Mouse (Mus musculus): ENCODE results near the gene Twf2. TPM values are rescaled to one million over a fixed set of nuclear protein-coding genes. Genes with fewer than 3 reads are reported as not detected.
A peak's percentile ranks its signal among the peaks of the same experiment; 100 is the strongest.

The Twf2 gene
- polyA plus RNA-seq (2012; rRNA removed) = 14.3 and 14.9 TPM in 2 replicates
- polyA plus RNA-seq (2014; fragmentation: Nextera tagmentation; extraction: Ambion mirVana) = 18.7 and 19.7 TPM in 2 replicates

- Histone ChIP-seq H3K9me3 (ENCODE audit: control insufficient read depth, low read length) (no peaks in the 10 kb centered on the region), H3K27ac (no peak within 1 kb of the TSS), H3K9ac (replicated peaks) (peak within 1 kb of the TSS; percentile 69), H3K4me2 (ENCODE audit: low read depth) (peak within 1 kb of the TSS; percentile 81), H3K4me1 (replicated peaks; ENCODE audit: control insufficient read depth in 2 of 2, insufficient read depth in 2 of 2, low read length in 1 of 2) (peaks cover 0 to 22% of the 10 kb centered on the region in 2 experiments; a peak in 3 of 4 replicates), H3K27me3 (ENCODE audit: control insufficient read depth, insufficient read depth, low read length) (no peaks in the 10 kb centered on the region), H3K4me3 (ENCODE audit: insufficient read depth in 1 of 2, low read depth in 2 of 2, low read length in 2 of 2) (peak within 1 kb of the TSS; percentile 63 to 71), H3K36me3 (replicated peaks; ENCODE audit: control insufficient read depth, insufficient read depth, low read depth) (no peaks in the 10 kb centered on the region)
- no peak for TF ChIP-seq CTCF (IDR thresholded peaks at IDR 0.05; ENCODE audit: low read depth)
- no peak for TF ChIP-seq EP300 (IDR thresholded peaks at IDR 0.05; ENCODE audit: low read depth)
- WGBS (ENCODE audit: insufficient replicate concordance) = under 1% methylated on average over 61 of the region's 61 CpGs
- DNase-seq (ENCODE audit: low read depth in 3 of 3, low spot score in 3 of 3) (peak; percentile 71 to 76 (median 72)), ATAC-seq (ENCODE audit: insufficient read depth) (peak; percentile 84)
Measured at GRCm38 (mm10) chr9:106202819-106203636, at the start of gene Twf2. Gene Twf2 (plus strand): TSS chr9:106203108.

- no peaks in the 10 kb centered on the region for H3K9me3 ChIP-seq (ENCODE audit: control insufficient read depth, low read length)
- H3K4me2 ChIP-seq (ENCODE audit: low read depth) = no peak overlapping the region
- peaks cover 16% of the 10 kb centered on the region for H3K27me3 ChIP-seq (ENCODE audit: control insufficient read depth, insufficient read depth, low read length)
- H3K36me3 ChIP-seq (replicated peaks; ENCODE audit: control insufficient read depth, insufficient read depth, low read depth) = no peaks in the 10 kb centered on the region
- H3K27ac ChIP-seq = no peak overlapping the region
- H3K4me3 ChIP-seq (ENCODE audit: insufficient read depth in 1 of 2, low read depth in 2 of 2, low read length in 2 of 2) = no peak overlapping the region
- peaks cover 0 to 7% of the 10 kb centered on the region in 2 experiments; a peak in 2 of 4 replicates for H3K4me1 ChIP-seq (replicated peaks; ENCODE audit: control insufficient read depth in 2 of 2, insufficient read depth in 2 of 2, low read length in 1 of 2)
- DNase-seq (ENCODE audit: low read depth in 3 of 3, low spot score in 3 of 3) (no peak), ATAC-seq (ENCODE audit: insufficient read depth) (no peak)
- TF ChIP-seq CTCF (IDR thresholded peaks at IDR 0.05; ENCODE audit: low read depth) (no peak), EP300 (IDR thresholded peaks at IDR 0.05; ENCODE audit: low read depth) (no peak)
- WGBS (ENCODE audit: insufficient replicate concordance) = 66% methylated on average over 9 of the region's 9 CpGs
- H3K9ac ChIP-seq (replicated peaks) = no peak overlapping the region
Measured at GRCm38 (mm10) chr9:106154106-106154505, 48.8 kb upstream of the Twf2 start.

GRCm38 (mm10) chr9:106156419-106156818 lies 46.5 kb upstream of the Twf2 start:
- H3K4me2 ChIP-seq (ENCODE audit: low read depth) = peak overlapping the region; percentile 22
- H3K4me3 ChIP-seq (ENCODE audit: insufficient read depth in 1 of 2, low read depth in 2 of 2, low read length in 2 of 2) = peak overlapping the region in 1 of 2 experiments; percentile 12; a peak in 1 of 4 replicates
- peak; percentile 88 for TF ChIP-seq CTCF (IDR thresholded peaks at IDR 0.05; ENCODE audit: low read depth)
- no peak for TF ChIP-seq EP300 (IDR thresholded peaks at IDR 0.05; ENCODE audit: low read depth)
- H3K4me1 ChIP-seq (replicated peaks; ENCODE audit: control insufficient read depth in 2 of 2, insufficient read depth in 2 of 2, low read length in 1 of 2) = peaks cover 5 to 14% of the 10 kb centered on the region in 2 experiments
- no peak overlapping the region for H3K27ac ChIP-seq
- no peaks in the 10 kb centered on the region for H3K27me3 ChIP-seq (ENCODE audit: control insufficient read depth, insufficient read depth, low read length)
- no peak overlapping the region for H3K9ac ChIP-seq (replicated peaks)
- H3K36me3 ChIP-seq (replicated peaks; ENCODE audit: control insufficient read depth, insufficient read depth, low read depth) = no peaks in the 10 kb centered on the region
- ATAC-seq (ENCODE audit: insufficient read depth) (no peak), DNase-seq (ENCODE audit: low read depth in 3 of 3, low spot score in 3 of 3) (peak; percentile 33 to 54 (median 49))
- H3K9me3 ChIP-seq (ENCODE audit: control insufficient read depth, low read length) = no peaks in the 10 kb centered on the region
- WGBS (ENCODE audit: insufficient replicate concordance) = 81% methylated on average over 5 of the region's 5 CpGs

- Histone ChIP-seq H3K4me3 (ENCODE audit: insufficient read depth in 1 of 2, low read depth in 2 of 2, low read length in 2 of 2) (peak overlapping the region; percentile 25 to 32), H3K4me1 (replicated peaks; ENCODE audit: control insufficient read depth in 2 of 2, insufficient read depth in 2 of 2, low read length in 1 of 2) (peaks cover 5 to 14% of the 10 kb centered on the region in 2 experiments), H3K36me3 (replicated peaks; ENCODE audit: control insufficient read depth, insufficient read depth, low read depth) (no peaks in the 10 kb centered on the region), H3K27me3 (ENCODE audit: control insufficient read depth, insufficient read depth, low read length) (no peaks in the 10 kb centered on the region), H3K9me3 (ENCODE audit: control insufficient read depth, low read length) (no peaks in the 10 kb centered on the region), H3K9ac (replicated peaks) (no peak overlapping the region), H3K4me2 (ENCODE audit: low read depth) (peak overlapping the region; percentile 21), H3K27ac (no peak overlapping the region)
- no peak for ATAC-seq (ENCODE audit: insufficient read depth)
- TF ChIP-seq EP300 (IDR thresholded peaks at IDR 0.05; ENCODE audit: low read depth) = no peak
- TF ChIP-seq CTCF (IDR thresholded peaks at IDR 0.05; ENCODE audit: low read depth) = peak; percentile 21; the same call in 1 of the 2 replicates
- DNase-seq (ENCODE audit: low read depth in 3 of 3, low spot score in 3 of 3) = no peak
- WGBS (ENCODE audit: insufficient replicate concordance) = 73% methylated on average over 21 of the region's 21 CpGs
Measured at GRCm38 (mm10) chr9:106156921-106157622, 45.8 kb upstream of the Twf2 start.

GRCm38 (mm10) chr9:106157623-106157925 lies 45.3 kb upstream of the Twf2 start:
- WGBS (ENCODE audit: insufficient replicate concordance) = 77% methylated on average over 10 of the region's 10 CpGs
- ATAC-seq (ENCODE audit: insufficient read depth) = 0 out of 2 replicates have a peak, but pooled peaks have one; percentile 2
- peak overlapping the region; percentile 25 to 32 for H3K4me3 ChIP-seq (ENCODE audit: insufficient read depth in 1 of 2, low read depth in 2 of 2, low read length in 2 of 2)
- H3K27ac ChIP-seq = no peak overlapping the region
- H3K27me3 ChIP-seq (ENCODE audit: control insufficient read depth, insufficient read depth, low read length) = no peaks in the 10 kb centered on the region
- H3K4me1 ChIP-seq (replicated peaks; ENCODE audit: control insufficient read depth in 2 of 2, insufficient read depth in 2 of 2, low read length in 1 of 2) = peaks cover 5 to 14% of the 10 kb centered on the region in 2 experiments
- no peaks in the 10 kb centered on the region for H3K36me3 ChIP-seq (replicated peaks; ENCODE audit: control insufficient read depth, insufficient read depth, low read depth)
- H3K9me3 ChIP-seq (ENCODE audit: control insufficient read depth, low read length) = no peaks in the 10 kb centered on the region
- peak overlapping the region; percentile 21; the same call in 1 of the 2 replicates for H3K4me2 ChIP-seq (ENCODE audit: low read depth)
- TF ChIP-seq CTCF (IDR thresholded peaks at IDR 0.05; ENCODE audit: low read depth) = peak; percentile 3; the same call in 1 of the 2 replicates
- no peak for TF ChIP-seq EP300 (IDR thresholded peaks at IDR 0.05; ENCODE audit: low read depth)
- H3K9ac ChIP-seq (replicated peaks) = no peak overlapping the region
- DNase-seq (ENCODE audit: low read depth in 3 of 3, low spot score in 3 of 3) = no peak
